Mouse (Mus musculus): ENCODE results near the gene H2afx.
"Not testable (repeated sequence)": the region's sequence is repeated elsewhere in the genome, so short reads cannot be mapped to it uniquely, and the experiment has no call there.

H2afx gene

GRCm38 (mm10) chr9:44337436-44338169 is 3.1 kb downstream of the H2afx start:
- no peak for DNase-seq (ENCODE audit: low spot score in 2 of 2)

- DNase-seq (ENCODE audit: low spot score in 2 of 2): no peak
Measured at GRCm38 (mm10) chr9:44338574-44338973, 4.1 kb downstream of the H2afx start.

GRCm38 (mm10) chr9:44341487-44341886 is 7.0 kb downstream of the H2afx start:
- DNase-seq (ENCODE audit: low spot score in 2 of 2): no peak

- no peak for DNase-seq (ENCODE audit: low spot score in 2 of 2)
Measured at GRCm38 (mm10) chr9:44342173-44342572, 7.7 kb downstream of the H2afx start.

- DNase-seq (ENCODE audit: low spot score in 2 of 2): no peak
Measured at GRCm38 (mm10) chr9:44342605-44343004, 8.1 kb downstream of the H2afx start.

GRCm38 (mm10) chr9:44343290-44343689 is 8.8 kb downstream of the H2afx start:
- no peak for DNase-seq (ENCODE audit: low spot score in 2 of 2)

- DNase-seq (ENCODE audit: low spot score in 2 of 2): peak; percentile 61 to 82
Measured at GRCm38 (mm10) chr9:44343781-44344421, 9.4 kb downstream of the H2afx start, which contains the start of gene Hmbs. TSS of gene Hmbs (minus strand) at chr9:44344228.

- no peak for DNase-seq (ENCODE audit: low spot score in 2 of 2)
Measured at GRCm38 (mm10) chr9:44345570-44346433, 11.3 kb downstream of the H2afx start.

- no peak for DNase-seq (ENCODE audit: low spot score in 2 of 2)
Measured at GRCm38 (mm10) chr9:44347166-44347565, 12.7 kb downstream of the H2afx start.

- no peak for DNase-seq (ENCODE audit: low spot score in 2 of 2)
Measured at GRCm38 (mm10) chr9:44347621-44348020, 13.1 kb downstream of the H2afx start.

- DNase-seq (ENCODE audit: low spot score in 2 of 2): no peak
Measured at GRCm38 (mm10) chr9:44348546-44348945, 14.1 kb downstream of the H2afx start.

GRCm38 (mm10) chr9:44351396-44351795 is 16.9 kb downstream of the H2afx start:
- no peak for DNase-seq (ENCODE audit: low spot score in 2 of 2)

GRCm38 (mm10) chr9:44352337-44352736 is 17.8 kb downstream of the H2afx start:
- no peak for DNase-seq (ENCODE audit: low spot score in 2 of 2)

GRCm38 (mm10) chr9:44353142-44353541 is 18.6 kb downstream of the H2afx start:
- DNase-seq (ENCODE audit: low spot score in 2 of 2): no peak

GRCm38 (mm10) chr9:44357207-44357606 is 22.7 kb downstream of the H2afx start:
- DNase-seq (ENCODE audit: low spot score in 2 of 2): no peak

GRCm38 (mm10) chr9:44361190-44361917 is 26.9 kb downstream of the H2afx start, which contains the start of gene Vps11:
TSS of gene Vps11 (minus strand) at chr9:44361670.
- peak; percentile 89 to 95 for DNase-seq (ENCODE audit: low spot score in 2 of 2)

GRCm38 (mm10) chr9:44361931-44362330 is 27.4 kb downstream of the H2afx start:
- DNase-seq (ENCODE audit: low spot score in 2 of 2): not testable (repeated sequence)

GRCm38 (mm10) chr9:44364480-44364879 is 30.0 kb downstream of the H2afx start:
- no peak for DNase-seq (ENCODE audit: low spot score in 2 of 2)

GRCm38 (mm10) chr9:44373386-44373785 is 38.9 kb downstream of the H2afx start:
- DNase-seq (ENCODE audit: low spot score in 2 of 2): no peak

GRCm38 (mm10) chr9:44376141-44376540 is 41.6 kb downstream of the H2afx start:
- no peak for DNase-seq (ENCODE audit: low spot score in 2 of 2)

GRCm38 (mm10) chr9:44377335-44377734 is 42.8 kb downstream of the H2afx start:
- not testable (repeated sequence) for DNase-seq (ENCODE audit: low spot score in 2 of 2)

Data from cerebellum, postnatal 4 days (tissue).